Mouse (Mus musculus) testis, postnatal 14 days (tissue): Measurements from ENCODE around the gene Ldhal6b.

ENCODE experiments used
- DNase-seq: peaks from one replicate; pipeline ENCODE4 v3.0.0; 2021; ENCODE audit warnings: low spot score

Gene Ldhal6b

DNA sequence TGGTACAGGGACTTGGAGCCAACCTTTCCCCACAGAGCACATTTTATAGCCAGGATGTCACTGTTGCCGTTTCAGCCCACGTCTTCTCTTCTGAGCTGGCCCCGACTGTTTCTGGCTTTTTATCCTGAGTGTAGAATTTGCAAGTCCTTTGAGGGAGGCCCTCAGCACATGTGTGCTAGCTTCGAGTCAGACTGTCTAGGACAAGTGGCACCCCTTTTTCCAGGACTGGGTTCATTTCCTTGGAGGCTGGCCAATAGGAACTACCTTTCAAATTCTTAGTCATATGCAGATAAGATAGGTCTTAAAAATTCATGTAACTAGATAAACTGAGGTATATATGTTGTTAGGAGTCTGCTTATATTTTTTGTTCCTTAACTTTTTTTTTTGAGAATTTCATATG is 8.2 kb downstream of the Ldhal6b start:
- DNase-seq: no peak

DNA sequence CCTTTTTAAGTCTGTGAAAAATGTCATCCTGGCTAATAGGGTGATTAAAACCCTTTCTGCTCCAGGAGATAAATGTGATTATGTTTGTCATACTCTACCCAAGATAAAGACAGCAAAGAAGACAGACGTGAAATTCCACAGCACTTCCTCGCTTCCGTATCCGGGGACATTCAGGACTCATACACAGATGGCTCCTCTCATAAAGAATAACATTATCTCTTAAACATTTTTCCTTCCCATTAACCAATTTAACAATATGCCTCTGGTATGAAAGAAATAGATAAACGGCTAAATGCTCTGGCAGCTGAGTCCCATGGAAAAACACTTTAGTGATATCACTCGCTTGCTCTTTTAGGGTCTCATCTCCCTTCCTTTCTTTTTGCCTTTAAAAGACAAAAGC is 11.5 kb downstream of the Ldhal6b start:
- no peak for DNase-seq

DNA sequence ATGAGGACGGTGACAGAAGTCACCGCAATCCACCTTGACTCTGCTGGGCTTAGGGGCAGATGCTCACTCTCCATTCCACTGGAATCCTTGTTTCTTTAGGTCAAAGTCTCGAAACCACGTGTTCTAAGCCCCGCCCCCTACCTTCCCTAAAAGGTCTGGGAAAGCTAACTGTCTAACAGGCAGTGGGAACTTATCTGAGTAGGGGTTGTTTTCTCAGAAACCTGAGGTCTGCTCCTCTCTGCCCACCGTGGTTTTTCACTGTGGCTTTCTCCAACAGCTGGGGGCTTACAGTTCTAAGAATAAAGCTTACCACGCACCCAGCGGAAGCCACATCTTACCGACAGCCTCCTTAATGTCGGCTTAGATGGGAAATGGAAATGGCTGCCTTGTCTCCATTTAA is 12.0 kb downstream of the Ldhal6b start:
- no peak for DNase-seq

DNA sequence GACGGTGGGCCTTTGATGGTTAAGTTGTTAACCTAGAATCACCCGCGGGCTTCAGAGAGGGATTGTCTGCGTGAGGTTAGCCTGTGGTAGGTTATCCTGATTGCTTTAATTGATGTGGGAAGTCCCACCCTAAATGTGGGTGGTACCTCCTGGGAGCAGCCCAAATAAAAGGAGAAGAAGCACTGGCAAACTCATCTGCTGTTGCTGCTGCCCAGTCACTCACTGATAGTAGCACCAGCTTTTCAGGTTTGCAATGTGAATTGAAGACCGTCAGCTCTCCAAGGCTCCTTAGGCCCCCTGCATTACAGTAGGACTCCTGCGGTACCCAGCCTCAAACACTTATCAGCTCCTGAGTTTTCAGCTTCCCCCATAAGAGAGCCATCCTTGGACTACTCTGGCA is 14.7 kb downstream of the Ldhal6b start:
- no peak for DNase-seq

DNA sequence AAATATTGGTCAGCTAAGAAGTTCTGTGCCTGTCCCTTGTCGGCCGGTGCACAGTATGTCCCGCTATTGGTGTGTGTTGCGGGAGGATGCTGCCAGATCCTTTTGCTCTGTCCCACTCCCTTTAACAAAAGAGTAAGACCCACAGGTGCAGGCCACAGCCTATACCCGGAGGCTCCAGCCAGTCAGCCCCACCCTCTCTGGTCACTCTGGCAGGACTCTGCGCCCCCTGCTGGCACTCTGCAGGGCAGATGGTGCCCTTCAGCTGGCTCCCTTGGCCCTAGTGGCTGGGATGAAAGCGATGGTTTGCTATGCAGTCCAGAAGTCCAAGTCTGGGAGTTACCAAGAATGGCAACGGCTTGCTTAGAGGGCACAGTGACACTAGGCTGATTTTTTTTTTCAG is 15.9 kb downstream of the Ldhal6b start:
- peak; percentile 75 for DNase-seq

DNA sequence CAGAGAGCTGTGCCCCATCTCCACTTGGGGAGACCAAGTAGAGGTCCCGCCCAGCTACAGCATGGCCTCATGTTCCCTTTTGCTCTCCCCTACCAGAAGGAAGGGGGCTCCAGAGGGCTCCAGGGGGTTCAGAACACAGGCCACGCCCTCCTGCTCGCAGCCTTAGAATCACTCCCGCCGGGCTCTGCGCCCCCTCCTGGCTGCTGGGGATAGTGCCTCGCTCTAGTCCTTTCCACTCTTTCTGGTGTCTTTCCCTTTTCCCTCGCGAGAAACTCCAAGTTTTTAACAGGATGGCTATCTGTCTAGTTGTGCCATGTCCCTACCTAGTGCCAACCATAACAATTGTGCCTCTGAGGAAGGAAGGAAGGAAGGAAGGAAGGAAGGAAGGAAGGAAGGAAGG is 16.5 kb downstream of the Ldhal6b start:
- peak; percentile 57 for DNase-seq

DNA sequence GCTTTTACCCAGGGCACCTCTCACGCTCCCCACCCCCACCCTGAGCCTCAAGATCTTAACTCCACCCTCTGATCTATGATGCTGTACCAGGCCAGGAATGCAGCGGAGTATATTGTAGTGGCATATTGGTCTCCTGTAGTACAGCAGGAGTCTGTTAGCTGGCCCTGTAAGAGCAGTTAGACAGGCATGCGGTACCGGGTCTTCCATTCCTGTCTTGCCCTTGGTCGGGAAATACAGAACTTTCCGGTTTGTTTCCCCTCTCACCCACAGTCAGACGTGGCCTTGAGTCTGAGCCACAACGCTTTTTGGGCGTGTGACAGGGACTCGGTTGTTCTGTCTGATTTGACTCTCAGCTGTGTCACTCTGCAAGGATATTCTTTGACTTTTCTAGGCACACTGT is 17.3 kb downstream of the Ldhal6b start:
- no peak for DNase-seq

DNA sequence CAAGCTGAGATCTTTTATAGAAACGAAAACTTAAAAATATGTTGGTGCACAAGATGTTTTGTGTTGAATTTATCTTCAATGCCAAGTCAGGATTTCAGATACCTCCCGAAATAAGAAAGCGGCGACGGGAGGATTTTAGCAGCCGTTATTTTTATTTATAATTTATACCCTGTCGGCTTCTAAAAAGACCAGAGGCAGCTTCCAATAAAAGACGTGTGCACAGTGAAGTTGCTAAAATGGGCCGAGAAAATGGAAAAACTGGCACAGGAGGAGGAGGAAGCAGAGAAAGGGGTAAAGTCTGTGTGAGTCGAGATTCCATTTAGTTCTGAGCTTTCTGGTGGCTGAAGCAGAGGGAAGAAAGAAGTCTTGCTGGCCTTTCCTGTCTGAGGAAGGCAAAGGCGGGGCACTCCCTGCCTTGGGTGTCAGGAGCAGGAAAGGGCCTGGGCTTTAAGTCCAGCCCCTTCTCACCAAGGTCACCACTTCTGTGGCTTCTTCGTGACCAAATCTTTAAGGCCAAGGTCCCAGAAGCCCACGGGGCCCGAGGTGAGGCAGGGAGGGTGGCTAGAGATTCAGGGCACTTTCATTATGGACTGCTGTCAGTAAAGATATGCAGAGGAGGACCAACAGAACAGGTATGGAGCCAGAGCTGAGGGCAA is 18.0 kb downstream of the Ldhal6b start:
- no peak for DNase-seq

DNA sequence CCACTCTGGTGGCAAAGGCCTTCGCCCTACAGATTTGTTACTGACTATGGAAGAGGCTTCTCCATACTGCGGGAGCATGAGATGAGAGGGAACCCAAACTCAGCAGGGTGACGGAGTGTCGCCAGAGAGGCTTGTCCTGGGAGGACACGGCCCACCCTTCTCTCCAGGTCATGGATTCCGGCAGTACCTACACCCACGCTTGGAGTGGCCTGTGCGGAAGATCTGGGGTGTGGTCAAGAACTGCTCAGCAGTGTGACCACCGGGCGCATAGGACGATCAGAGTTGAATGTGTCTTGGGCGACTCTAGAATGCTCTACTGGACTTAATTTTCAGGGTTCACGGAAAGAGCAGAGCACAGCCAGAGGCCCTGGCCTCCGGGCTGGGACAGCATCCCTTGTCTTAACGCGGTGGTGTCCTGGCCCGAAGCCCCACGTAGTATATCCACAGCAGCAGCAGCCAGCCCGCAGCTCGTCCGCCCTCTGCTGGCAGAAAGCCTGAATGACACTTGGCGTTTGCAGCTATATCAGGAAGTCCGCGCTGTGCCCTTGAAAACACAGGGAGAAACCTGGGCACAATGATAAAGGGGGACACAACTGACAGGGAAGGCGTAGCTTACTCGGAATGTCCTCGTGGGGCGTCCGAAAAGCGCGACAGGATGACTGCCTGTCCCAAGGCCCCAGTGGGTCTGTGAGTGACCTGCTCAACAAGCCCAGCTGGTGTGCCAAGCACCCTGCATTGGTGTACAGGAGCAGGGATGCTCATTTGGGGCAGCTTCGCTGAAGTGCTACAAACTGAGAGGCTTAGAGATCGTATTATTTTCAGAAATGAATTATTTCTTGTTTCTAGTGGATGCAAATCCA is 21.2 kb downstream of the Ldhal6b start:
- DNase-seq: peak; percentile 77

DNA sequence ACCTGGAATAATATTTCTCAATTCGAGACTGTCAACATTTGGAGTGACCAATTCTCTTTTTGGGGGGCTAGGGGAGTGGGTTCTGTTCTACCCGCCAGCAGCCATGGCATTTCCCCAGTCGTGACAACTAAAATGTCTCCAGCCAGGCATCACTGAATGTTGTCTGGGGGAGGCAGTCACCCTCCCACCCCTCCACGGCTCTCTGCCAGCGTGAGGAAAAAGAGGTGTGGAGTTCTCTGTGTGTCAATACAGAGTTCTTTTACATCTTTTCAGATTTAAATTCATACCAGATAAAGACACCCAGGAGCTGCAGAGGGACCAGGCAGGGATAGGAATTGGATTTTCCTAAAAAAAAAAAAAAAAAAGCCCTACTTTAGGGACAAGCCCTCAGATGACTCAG is 22.4 kb downstream of the Ldhal6b start:
- no peak for DNase-seq

DNA sequence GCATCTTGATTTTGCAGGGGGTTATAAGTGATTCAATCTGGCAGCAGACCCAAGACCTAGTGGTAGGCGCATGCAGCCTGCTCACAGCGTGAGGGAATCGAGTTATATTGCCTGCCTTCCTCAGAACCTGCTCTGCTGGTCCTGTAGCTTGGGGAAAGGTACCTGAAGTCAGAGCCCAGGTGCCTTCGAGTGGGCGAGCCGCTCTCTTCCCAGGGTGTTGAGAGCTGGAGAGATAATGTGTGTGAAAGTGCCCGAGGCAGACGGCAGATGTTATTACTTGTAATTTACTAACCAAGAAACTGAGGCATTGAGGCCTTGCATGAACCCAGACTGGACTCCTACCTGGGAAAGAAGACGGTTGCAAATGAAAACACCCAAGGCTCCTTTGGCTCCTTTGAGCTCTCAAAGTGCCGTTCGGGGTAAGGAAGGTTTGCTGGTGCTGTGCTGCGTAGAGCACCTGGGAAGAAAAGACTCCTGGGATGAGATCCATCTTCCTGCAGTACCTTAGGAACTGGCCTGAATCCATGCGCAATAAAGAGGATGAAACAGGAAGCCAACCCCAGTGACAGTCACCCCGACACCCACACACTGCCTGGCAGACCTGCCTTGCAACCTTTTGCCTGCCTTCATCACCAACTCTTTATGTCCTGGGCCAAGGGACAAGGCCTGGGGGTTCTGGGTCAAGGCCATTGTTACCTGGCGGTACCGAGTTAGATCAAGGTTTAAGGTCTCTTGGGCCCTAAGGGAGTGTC is 22.9 kb downstream of the Ldhal6b start:
- no peak for DNase-seq

DNA sequence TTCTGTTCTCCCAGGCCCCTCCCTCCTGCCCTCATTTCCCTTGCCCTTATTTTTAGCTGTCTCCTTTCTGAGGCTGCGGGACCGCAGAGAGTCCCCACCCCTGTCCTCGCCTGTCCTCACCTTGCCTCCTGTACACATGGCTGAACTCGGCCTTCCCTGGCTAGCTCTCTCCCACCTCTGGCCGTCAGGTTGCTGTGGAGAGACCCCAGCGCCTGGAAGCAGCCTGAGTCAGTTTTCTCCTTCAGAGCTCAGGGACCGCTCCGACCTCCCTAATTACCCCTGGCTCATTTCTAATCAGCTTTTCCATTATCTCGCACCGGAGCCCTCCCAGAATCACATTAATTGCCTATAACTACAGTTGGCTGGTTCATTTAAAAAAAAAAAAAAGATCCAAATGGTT is 27.9 kb downstream of the Ldhal6b start:
- DNase-seq: no peak

DNA sequence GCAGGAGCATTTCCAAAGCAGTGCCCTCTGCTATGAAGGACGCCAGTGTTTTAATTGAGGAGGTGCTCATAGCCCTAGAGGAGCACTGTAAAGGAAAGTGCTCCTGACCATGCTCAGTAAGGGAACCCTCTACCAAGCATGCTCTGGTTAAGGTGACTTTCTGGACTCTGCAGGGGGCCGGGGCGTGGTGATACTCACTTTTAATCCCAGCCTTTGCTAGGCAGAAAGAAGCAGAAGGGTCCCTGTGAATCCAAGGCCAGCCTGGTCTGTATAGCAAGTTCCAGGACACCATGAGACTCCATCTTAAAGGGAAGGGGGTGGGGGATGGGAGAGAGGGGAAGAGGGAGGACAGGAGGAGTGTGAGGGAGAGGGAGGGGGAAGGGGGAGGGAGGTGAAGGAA is 30.2 kb downstream of the Ldhal6b start:
- DNase-seq: no peak

DNA sequence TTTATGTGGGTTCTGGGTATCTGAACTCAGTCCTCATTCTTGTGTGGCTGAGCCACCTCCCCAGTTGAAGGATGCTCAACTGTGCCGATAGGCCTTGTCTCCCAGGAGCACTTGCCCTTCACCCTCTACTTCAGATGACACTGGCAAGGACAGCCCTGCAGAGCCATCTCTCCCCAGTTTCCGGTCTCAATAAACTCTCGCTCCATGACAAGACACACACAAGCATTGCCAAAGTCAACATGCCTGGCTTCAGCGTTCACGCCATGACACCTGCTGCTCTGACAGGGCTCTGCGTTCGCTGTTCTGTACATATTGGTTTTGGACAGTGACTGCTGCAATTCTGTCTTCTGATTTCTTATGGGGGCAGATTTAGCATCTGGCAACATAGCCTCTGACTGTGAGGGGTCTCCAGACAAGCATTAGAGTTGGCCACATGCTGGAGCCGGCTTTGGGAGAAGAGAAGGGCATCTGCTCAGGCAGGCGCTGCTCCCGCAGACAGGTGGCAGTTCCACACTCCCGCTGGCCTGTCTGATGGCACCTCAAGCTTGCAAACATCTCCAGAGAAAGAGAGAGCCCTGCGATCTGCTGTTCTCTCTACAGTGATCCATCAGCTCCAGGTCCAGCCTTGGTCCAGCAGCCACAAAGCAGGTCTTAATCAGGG is 31.6 kb downstream of the Ldhal6b start:
- no peak for DNase-seq

DNA sequence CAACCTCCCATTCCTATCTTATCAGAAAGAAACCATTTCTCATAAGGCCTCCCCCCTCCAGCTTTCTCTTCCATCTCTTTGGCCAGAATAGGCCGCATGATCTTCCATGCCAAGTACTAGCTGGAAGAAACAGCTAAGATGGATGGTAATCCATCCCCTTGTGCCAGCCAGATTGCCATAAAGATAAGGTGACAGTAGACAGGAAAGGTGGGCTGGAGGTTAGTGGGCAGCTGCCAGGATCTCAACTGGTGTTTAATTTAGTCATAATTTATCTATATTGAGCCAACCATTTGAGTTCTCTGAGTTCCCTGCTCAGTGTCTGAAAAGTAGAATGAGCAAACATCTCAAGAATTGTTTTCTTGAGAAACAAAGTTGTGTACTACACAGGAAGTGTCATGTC is 32.9 kb downstream of the Ldhal6b start:
- DNase-seq: no peak

DNA sequence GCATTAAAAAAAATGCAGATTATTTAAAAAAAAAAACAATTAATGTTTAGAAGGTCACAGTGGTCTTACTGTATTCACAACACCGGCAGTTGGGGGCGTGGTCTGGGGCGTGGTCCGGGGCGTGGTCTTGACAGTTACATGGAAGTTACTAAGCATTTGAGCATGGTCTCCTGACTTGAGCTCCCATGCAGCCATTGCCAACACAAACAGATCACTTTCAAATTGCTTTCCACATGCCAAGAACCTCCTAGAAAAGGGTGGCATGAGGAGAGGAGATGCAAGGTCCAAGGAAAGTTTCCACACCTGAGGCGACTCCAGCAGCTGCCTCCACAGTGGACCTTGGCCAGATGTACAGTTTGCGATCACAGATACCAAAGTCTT is 40.6 kb downstream of the Ldhal6b start:
- DNase-seq: peak; percentile 32

DNA sequence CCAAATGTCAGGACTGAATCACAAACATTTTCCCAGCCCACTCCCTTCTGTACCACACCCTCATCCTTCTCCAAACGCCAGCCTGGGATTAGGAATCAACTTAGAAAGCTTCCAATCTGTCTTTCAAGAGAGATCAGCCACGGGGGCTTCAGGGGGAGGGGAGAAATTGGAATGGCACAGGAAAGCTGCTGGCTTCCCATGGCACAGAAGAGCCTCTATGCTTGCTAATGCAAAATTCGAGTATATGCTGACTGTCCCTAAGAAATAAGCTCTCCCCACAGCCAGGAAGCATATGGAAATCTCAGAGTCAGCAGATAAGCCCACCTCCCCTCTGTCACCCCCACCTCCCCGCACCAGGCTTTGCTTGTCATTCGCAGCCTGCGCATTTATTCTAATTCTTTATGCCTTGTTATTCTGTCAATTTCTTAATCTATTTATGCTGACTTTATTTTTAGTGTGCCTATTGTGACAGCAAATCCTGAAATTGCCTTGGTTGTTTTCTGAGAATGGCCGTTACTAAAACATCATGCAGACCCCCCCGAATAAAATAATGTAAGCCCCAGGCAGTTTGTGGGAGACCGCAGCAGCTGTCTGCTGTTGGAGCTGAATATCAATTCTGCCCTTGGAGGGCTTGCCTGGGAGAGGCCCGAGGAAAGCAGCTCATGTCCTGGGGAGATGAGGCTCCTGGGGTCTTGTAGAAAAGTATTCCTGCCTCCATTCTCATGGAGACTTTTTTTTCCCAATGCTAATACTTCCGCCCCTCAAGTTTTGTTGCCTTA is 41.2 kb downstream of the Ldhal6b start:
- no peak for DNase-seq

DNA sequence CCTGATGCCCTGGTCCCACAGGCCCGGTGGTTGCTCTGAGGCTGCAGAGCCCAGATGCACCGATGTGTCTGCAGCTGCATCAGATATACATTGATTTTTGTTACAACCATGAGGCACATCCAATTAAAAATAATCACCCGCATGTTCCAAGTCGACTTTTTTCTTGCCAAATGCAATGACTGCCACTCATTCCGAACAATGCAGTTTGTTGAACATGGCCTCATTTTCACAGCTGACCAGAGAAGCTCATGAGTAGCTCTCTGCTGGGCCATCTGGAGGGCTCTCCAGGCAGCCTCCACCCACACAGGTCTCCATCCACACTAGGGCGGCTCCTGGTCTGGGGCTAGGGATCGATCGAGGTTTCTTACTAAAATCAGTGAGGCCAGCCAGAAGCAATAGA is 45.6 kb downstream of the Ldhal6b start:
- no peak for DNase-seq

DNA sequence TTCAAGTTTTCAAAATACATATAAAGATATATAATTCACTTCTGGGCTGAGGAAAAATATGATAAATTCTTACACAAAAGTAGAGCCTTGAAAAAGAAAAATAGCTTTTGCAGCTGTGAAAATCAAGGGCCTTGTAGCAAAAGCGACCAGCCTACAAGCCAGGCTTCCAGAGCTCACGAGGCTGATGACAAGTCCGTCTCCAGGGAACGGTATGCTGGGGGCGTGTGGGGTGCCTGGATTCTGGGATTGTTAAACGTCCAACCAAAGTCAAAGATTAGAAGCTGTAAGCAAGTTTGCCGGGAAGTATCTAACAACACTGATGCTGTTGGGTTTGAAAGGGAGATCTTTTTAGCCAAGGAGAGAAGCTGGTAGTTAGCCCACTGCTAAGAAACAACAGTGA is 47.0 kb downstream of the Ldhal6b start:
- DNase-seq: no peak

DNA sequence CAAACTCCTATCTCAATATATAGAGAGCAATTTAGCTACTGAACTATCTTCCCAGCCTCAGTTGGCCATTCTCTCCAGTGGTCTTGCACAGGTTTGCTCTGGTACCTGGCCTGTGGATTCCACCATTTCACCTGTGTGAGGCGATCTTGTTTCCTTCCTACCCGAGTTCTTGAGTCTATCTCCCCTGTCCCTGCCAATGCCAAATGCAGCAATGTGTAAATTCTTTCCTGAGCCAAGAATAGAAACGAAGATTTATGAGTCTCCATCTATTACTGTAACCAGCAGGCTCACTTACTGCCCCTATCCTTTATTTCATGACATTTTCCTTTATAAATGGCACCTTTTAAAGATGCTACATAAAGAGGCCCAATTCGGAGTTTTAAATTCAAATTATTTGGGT is 47.5 kb downstream of the Ldhal6b start:
- no peak for DNase-seq
